8 mouse cellular contexts compared by ENCODE assay signal in the genomic region with DNA sequence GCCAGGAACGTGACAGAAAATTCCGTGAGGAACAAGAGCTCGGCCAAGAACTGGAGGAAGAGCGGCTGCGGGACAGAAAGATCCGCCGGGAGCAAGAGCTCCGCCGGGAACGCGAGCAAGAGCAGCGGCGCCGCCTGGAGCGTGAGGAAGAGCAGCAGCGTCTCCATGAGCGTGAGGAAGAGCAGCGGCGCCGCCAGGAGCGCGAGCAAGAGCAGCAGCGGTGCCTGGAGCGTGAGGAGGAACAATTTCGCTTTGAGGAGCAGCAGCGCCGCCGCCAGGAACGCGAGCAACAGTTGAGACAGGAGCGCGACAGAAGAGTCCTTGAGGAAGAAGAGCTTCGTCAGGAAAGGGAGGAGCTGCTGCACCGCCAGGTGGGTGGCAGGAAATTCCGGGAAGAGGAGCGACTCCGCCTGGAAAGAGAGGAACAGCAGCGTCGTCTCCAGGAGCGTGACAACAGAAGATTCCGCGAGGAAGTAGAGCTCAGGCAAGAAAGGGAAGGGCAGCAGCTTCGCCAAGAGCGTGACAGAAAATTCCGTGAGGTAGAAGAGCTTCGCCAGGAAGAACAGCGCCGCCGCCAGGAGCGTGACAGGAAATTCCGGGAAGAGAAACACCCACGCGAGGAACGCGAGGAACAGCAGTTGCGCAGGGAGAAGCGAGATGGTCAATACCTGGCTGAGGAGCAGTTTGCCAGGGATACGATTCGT. TPM values are rescaled to one million over a fixed set of nuclear protein-coding genes. Genes with fewer than 3 reads are reported as not detected.
A peak's percentile ranks its signal among the peaks of the same experiment; 100 is the strongest.
DNase-seq lines count a peak whose midpoint lies in the region; ATAC-seq and TF ChIP-seq lines count a peak whose summit lies in the region.

No protein-coding gene starts in this region.

- peak overlapping the region; percentile 34; the same call in 1 of the 2 replicates for H3K9ac ChIP-seq in embryonic facial prominence, embryonic 11.5 days (replicated peaks; ENCODE audit: low read length)
- H3K9ac ChIP-seq in heart, embryonic 11.5 days (ENCODE audit: low read depth, low read length) = peak overlapping the region; percentile 46
- peak overlapping the region; percentile 42 for H3K9ac ChIP-seq in kidney, embryonic 15.5 days
- peak overlapping the region; percentile 32; the same call in 1 of the 2 replicates for H3K9ac ChIP-seq in limb, embryonic 15.5 days
- peak overlapping the region; percentile 41 for H3K9ac ChIP-seq in midbrain, embryonic 15.5 days

- no peak overlapping the region for H3K27ac ChIP-seq in embryonic facial prominence, embryonic 11.5 days (replicated peaks; ENCODE audit: low read depth, low read length)
- no peak overlapping the region for H3K27ac ChIP-seq in heart, embryonic 11.5 days (ENCODE audit: low read depth, low read length)
- peak overlapping the region; percentile 24; the same call in 1 of the 2 replicates for H3K27ac ChIP-seq in kidney, embryonic 15.5 days
- H3K27ac ChIP-seq in limb, embryonic 15.5 days = peak overlapping the region; percentile 34; the same call in 1 of the 2 replicates
- peak overlapping the region; percentile 23; the same call in 1 of the 2 replicates for H3K27ac ChIP-seq in midbrain, embryonic 15.5 days
- no peak overlapping the region for H3K27ac ChIP-seq in testis, adult 2 months (ENCODE audit: control insufficient read depth, insufficient read depth, low read depth, low read length)

- no peak for ATAC-seq in embryonic facial prominence, embryonic 11.5 days (replicated peaks; ENCODE audit: insufficient number of reproducible peaks, low FRiP score, low TSS enrichment, low read depth)
- ATAC-seq in heart, embryonic 11.5 days (replicated peaks; ENCODE audit: insufficient number of reproducible peaks, low FRiP score, low TSS enrichment) = peak; percentile 41; the same call in 1 of the 2 replicates
- peak; percentile 71 for ATAC-seq in kidney, embryonic 15.5 days (replicated peaks; ENCODE audit: low FRiP score)
- ATAC-seq in limb, embryonic 15.5 days (ENCODE audit: insufficient number of reproducible peaks, low FRiP score, low TSS enrichment, low read depth) = 0 out of 2 replicates have a peak, but pooled peaks have one; percentile 24
- peak; percentile 67 for ATAC-seq in midbrain, embryonic 15.5 days (replicated peaks)

- no peaks in the 10 kb centered on the region for H3K36me3 ChIP-seq in embryonic facial prominence, embryonic 11.5 days (replicated peaks; ENCODE audit: control insufficient read depth, insufficient read depth, low read depth, low read length)
- no peaks in the 10 kb centered on the region for H3K36me3 ChIP-seq in heart, embryonic 11.5 days (ENCODE audit: control insufficient read depth, insufficient read depth, low read length)
- no peaks in the 10 kb centered on the region for H3K36me3 ChIP-seq in kidney, embryonic 15.5 days
- H3K36me3 ChIP-seq in limb, embryonic 15.5 days = no peaks in the 10 kb centered on the region
- no peaks in the 10 kb centered on the region for H3K36me3 ChIP-seq in midbrain, embryonic 15.5 days (replicated peaks)
- no peaks in the 10 kb centered on the region for H3K36me3 ChIP-seq in testis, adult 2 months (ENCODE audit: control insufficient read depth, insufficient read depth, low read length)

- peaks cover 19% of the 10 kb centered on the region for H3K27me3 ChIP-seq in embryonic facial prominence, embryonic 11.5 days (ENCODE audit: control insufficient read depth, insufficient read depth, low read length)
- peaks cover 24% of the 10 kb centered on the region for H3K27me3 ChIP-seq in heart, embryonic 11.5 days (ENCODE audit: control insufficient read depth, insufficient read depth, low read length)
- peaks cover 54% of the 10 kb centered on the region for H3K27me3 ChIP-seq in kidney, embryonic 15.5 days
- peaks cover 47% of the 10 kb centered on the region for H3K27me3 ChIP-seq in limb, embryonic 15.5 days
- H3K27me3 ChIP-seq in midbrain, embryonic 15.5 days (replicated peaks) = peaks cover 18% of the 10 kb centered on the region
- peaks cover 4% of the 10 kb centered on the region; the same call in 1 of the 2 replicates for H3K27me3 ChIP-seq in testis, adult 2 months (ENCODE audit: control insufficient read depth, insufficient read depth, low read length)

- no peak for TF ChIP-seq CTCF in testis, adult 2 months (IDR thresholded peaks at IDR 0.05; ENCODE audit: control insufficient read depth, insufficient read depth, insufficient replicate concordance, low read depth, low read length)

- no peaks in the 10 kb centered on the region for H3K9me3 ChIP-seq in embryonic facial prominence, embryonic 11.5 days (replicated peaks; ENCODE audit: control insufficient read depth, low read length)
- no peaks in the 10 kb centered on the region for H3K9me3 ChIP-seq in heart, embryonic 11.5 days (replicated peaks; ENCODE audit: control insufficient read depth, low read length)
- H3K9me3 ChIP-seq in kidney, embryonic 15.5 days (replicated peaks) = no peaks in the 10 kb centered on the region
- H3K9me3 ChIP-seq in limb, embryonic 15.5 days = no peaks in the 10 kb centered on the region
- H3K9me3 ChIP-seq in midbrain, embryonic 15.5 days = no peaks in the 10 kb centered on the region

- peak overlapping the region; percentile 40 for H3K4me3 ChIP-seq in embryonic facial prominence, embryonic 11.5 days (ENCODE audit: low read depth, low read length)
- peak overlapping the region; percentile 60 for H3K4me3 ChIP-seq in heart, embryonic 11.5 days (ENCODE audit: low read depth, low read length)
- H3K4me3 ChIP-seq in kidney, embryonic 15.5 days (replicated peaks) = peak overlapping the region; percentile 52
- peak overlapping the region; percentile 52 for H3K4me3 ChIP-seq in limb, embryonic 15.5 days
- peak overlapping the region; percentile 61 for H3K4me3 ChIP-seq in midbrain, embryonic 15.5 days
- peak overlapping the region; percentile 85 for H3K4me3 ChIP-seq in testis, adult 2 months (ENCODE audit: control insufficient read depth, low read depth, low read length)

- peak overlapping the region; percentile 58 for H3K4me2 ChIP-seq in embryonic facial prominence, embryonic 11.5 days (ENCODE audit: low read depth, low read length)
- H3K4me2 ChIP-seq in heart, embryonic 11.5 days = peak overlapping the region; percentile 94
- peak overlapping the region; percentile 95 for H3K4me2 ChIP-seq in kidney, embryonic 15.5 days
- H3K4me2 ChIP-seq in limb, embryonic 15.5 days = peak overlapping the region; percentile 97
- H3K4me2 ChIP-seq in midbrain, embryonic 15.5 days = peak overlapping the region; percentile 93

- no peaks in the 10 kb centered on the region for H3K4me1 ChIP-seq in embryonic facial prominence, embryonic 11.5 days (ENCODE audit: control insufficient read depth, insufficient read depth, low read length)
- H3K4me1 ChIP-seq in heart, embryonic 11.5 days (ENCODE audit: control insufficient read depth, insufficient read depth, low read length) = no peaks in the 10 kb centered on the region
- peaks cover 44% of the 10 kb centered on the region for H3K4me1 ChIP-seq in kidney, embryonic 15.5 days
- peaks cover 40% of the 10 kb centered on the region for H3K4me1 ChIP-seq in limb, embryonic 15.5 days
- H3K4me1 ChIP-seq in midbrain, embryonic 15.5 days = peaks cover 26% of the 10 kb centered on the region
- H3K4me1 ChIP-seq in testis, adult 2 months (ENCODE audit: control insufficient read depth, insufficient read depth, low read length) = peaks cover 27% of the 10 kb centered on the region

- peak; percentile 24 for DNase-seq in gastrocnemius, adult 18-20 months (ENCODE audit: low spot score)
- no peak for DNase-seq in gastrocnemius, postnatal 25 days
- peak; percentile 72 for DNase-seq in embryonic facial prominence, embryonic 11.5 days (ENCODE audit: low spot score)

- peak; percentile 68; the same call in 1 of the 2 replicates for TF ChIP-seq POLR2A in testis, adult 2 months (IDR thresholded peaks at IDR 0.05; ENCODE audit: control insufficient read depth, low read depth, low read length)

- under 1% methylated on average over 59 of the region's 59 CpGs for WGBS in embryonic facial prominence, embryonic 11.5 days
- WGBS in heart, embryonic 11.5 days (ENCODE audit: insufficient replicate concordance) = under 1% methylated on average over 59 of the region's 59 CpGs
- under 1% methylated on average over 59 of the region's 59 CpGs for WGBS in kidney, embryonic 15.5 days
- WGBS in limb, embryonic 15.5 days = under 1% methylated on average over 59 of the region's 59 CpGs
- WGBS in midbrain, embryonic 15.5 days = under 1% methylated on average over 59 of the region's 59 CpGs

RNA-seq across cellular contexts. Expression of a gene that starts 5.2 kb away (rescaled TPM):
- total RNA-seq in gastrocnemius, adult 18-20 months (2021) = under 1 TPM; 0.07 TPM
- under 1 TPM in 1 of 2 experiments, not detected in 1; 0.05 TPM for total RNA-seq in gastrocnemius, postnatal 25 days (2021)
- 0.42 TPM in 2 replicates for polyA plus RNA-seq in embryonic facial prominence, embryonic 11.5 days (2014; fragmentation: Nextera tagmentation; extraction: Ambion mirVana)
- polyA plus RNA-seq in heart, embryonic 11.5 days (2014; fragmentation: Nextera tagmentation; extraction: Ambion mirVana) = 0.54 and 0.76 TPM in 2 replicates
- 4.0 and 5.0 TPM in 2 replicates for polyA plus RNA-seq in kidney, embryonic 15.5 days (2015; fragmentation: Nextera tagmentation; extraction: Ambion mirVana)
- 4.3 and 4.7 TPM in 2 replicates for polyA plus RNA-seq in limb, embryonic 15.5 days (2015; fragmentation: Nextera tagmentation; extraction: Ambion mirVana)
- 0.82 and 1.2 TPM in 2 replicates for polyA plus RNA-seq in midbrain, embryonic 15.5 days (2015; fragmentation: Nextera tagmentation; extraction: Ambion mirVana)
- polyA plus RNA-seq in testis, adult 2 months (2012; rRNA removed) = 0.21 and 0.22 TPM in 2 replicates

RNA-seq across cellular contexts. Expression of a gene that starts 21.3 kb away (rescaled TPM):
- total RNA-seq in gastrocnemius, adult 18-20 months (2021) = not detected
- total RNA-seq in gastrocnemius, postnatal 25 days (2021) = not detected
- polyA plus RNA-seq in embryonic facial prominence, embryonic 11.5 days (2014; fragmentation: Nextera tagmentation; extraction: Ambion mirVana) = 0.13 TPM in 1 of 2 replicates, not detected in the other
- polyA plus RNA-seq in heart, embryonic 11.5 days (2014; fragmentation: Nextera tagmentation; extraction: Ambion mirVana) = not detected in 2 replicates
- 0.15 and 0.38 TPM in 2 replicates for polyA plus RNA-seq in kidney, embryonic 15.5 days (2015; fragmentation: Nextera tagmentation; extraction: Ambion mirVana)
- 0.09 TPM in 1 of 2 replicates, not detected in the other for polyA plus RNA-seq in limb, embryonic 15.5 days (2015; fragmentation: Nextera tagmentation; extraction: Ambion mirVana)
- not detected in 2 replicates for polyA plus RNA-seq in midbrain, embryonic 15.5 days (2015; fragmentation: Nextera tagmentation; extraction: Ambion mirVana)
- polyA plus RNA-seq in testis, adult 2 months (2012; rRNA removed) = not detected in 2 replicates

RNA-seq across cellular contexts. Expression of a gene that starts 53.8 kb away (rescaled TPM):
- not detected for total RNA-seq in gastrocnemius, adult 18-20 months (2021)
- not detected for total RNA-seq in gastrocnemius, postnatal 25 days (2021)
- not detected in 2 replicates for polyA plus RNA-seq in embryonic facial prominence, embryonic 11.5 days (2014; fragmentation: Nextera tagmentation; extraction: Ambion mirVana)
- polyA plus RNA-seq in heart, embryonic 11.5 days (2014; fragmentation: Nextera tagmentation; extraction: Ambion mirVana) = not detected in 2 replicates
- polyA plus RNA-seq in kidney, embryonic 15.5 days (2015; fragmentation: Nextera tagmentation; extraction: Ambion mirVana) = not detected in 2 replicates
- 0.05 and 0.16 TPM in 2 replicates for polyA plus RNA-seq in limb, embryonic 15.5 days (2015; fragmentation: Nextera tagmentation; extraction: Ambion mirVana)
- not detected in 2 replicates for polyA plus RNA-seq in midbrain, embryonic 15.5 days (2015; fragmentation: Nextera tagmentation; extraction: Ambion mirVana)
- polyA plus RNA-seq in testis, adult 2 months (2012; rRNA removed) = not detected in 2 replicates

Comparison
In these comparisons a context has a peak if more than half of its experiments do, and no peak if none do; other contexts are left out.
1. H3K27ac ChIP-seq: peak in kidney, embryonic 15.5 days (single experiment), limb, embryonic 15.5 days (single experiment) and midbrain, embryonic 15.5 days (single experiment); none in embryonic facial prominence, embryonic 11.5 days (single experiment), heart, embryonic 11.5 days (single experiment) and testis, adult 2 months (single experiment).
2. Peak in every context shown above with its lines, with median percentiles within 50 percentile points of each other: H3K4me2 ChIP-seq, H3K4me3 ChIP-seq and H3K9ac ChIP-seq.